Mouse (Mus musculus): ENCODE results near the gene Spice1. TPM values are rescaled to one million over a fixed set of nuclear protein-coding genes. Genes with fewer than 3 reads are reported as not detected.

Spice1 gene
- total RNA-seq, 2 experiments from 2014 or later, result 15.3 to 23.9 TPM

GRCm38 (mm10) chr16:44361921-44362890 lies 15.3 kb downstream of the Spice1 start:
- peak; percentile 50; the same call in 1 of the 2 replicates for ATAC-seq (replicated peaks; ENCODE audit: poor library complexity)

GRCm38 (mm10) chr16:44365522-44365921 lies 18.6 kb downstream of the Spice1 start:
- peak; percentile 76 for ATAC-seq (replicated peaks; ENCODE audit: poor library complexity)

- peak; percentile 97 for ATAC-seq (replicated peaks; ENCODE audit: poor library complexity)
Measured at GRCm38 (mm10) chr16:44375459-44375858, 28.5 kb downstream of the Spice1 start.

GRCm38 (mm10) chr16:44380006-44380405 lies 33.1 kb downstream of the Spice1 start:
- ATAC-seq (replicated peaks; ENCODE audit: poor library complexity), result no peak

GRCm38 (mm10) chr16:44381578-44381977 lies 34.7 kb downstream of the Spice1 start:
- no peak for ATAC-seq (replicated peaks; ENCODE audit: poor library complexity)

DNA sequence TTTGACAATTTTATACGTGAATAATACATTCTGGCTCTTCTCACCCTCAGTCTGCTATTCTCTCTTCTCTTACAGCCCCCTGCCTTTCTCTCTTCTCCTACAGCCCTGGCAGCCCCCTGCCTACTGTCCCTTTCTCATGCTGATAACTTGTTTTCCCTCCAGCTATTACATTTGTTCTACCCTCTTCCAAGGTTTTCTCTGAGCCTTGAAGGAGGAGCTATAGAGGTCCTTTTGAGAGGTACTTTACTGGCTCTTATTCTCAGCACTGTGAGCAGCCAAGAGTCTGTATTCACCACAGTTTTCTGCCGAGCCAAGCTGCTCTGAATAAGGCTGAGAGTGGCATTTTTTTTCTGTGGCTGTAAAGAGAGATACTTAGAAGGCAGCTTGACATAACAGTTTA lies 36.6 kb downstream of the Spice1 start:
- no peak for ATAC-seq (replicated peaks; ENCODE audit: poor library complexity)

DNA sequence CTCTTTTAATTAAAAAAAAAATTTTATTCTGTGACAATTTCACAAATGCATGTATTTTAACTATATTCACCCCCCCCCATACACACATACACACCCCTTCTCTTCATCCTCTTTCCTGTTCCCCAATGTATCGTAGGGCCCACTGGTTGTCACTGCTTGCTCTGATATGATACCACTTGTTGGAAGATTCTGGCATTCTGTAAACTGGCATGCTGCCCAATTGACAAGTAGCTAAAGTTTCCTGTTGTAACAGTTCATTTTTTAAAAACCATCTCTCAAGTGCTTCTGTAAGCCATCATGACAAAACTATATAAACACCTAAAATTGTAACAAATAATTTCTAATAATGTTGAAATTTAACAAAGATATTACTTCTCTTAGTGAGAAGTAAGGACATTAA lies 37.3 kb downstream of the Spice1 start:
- ATAC-seq (replicated peaks; ENCODE audit: poor library complexity), result no peak

DNA sequence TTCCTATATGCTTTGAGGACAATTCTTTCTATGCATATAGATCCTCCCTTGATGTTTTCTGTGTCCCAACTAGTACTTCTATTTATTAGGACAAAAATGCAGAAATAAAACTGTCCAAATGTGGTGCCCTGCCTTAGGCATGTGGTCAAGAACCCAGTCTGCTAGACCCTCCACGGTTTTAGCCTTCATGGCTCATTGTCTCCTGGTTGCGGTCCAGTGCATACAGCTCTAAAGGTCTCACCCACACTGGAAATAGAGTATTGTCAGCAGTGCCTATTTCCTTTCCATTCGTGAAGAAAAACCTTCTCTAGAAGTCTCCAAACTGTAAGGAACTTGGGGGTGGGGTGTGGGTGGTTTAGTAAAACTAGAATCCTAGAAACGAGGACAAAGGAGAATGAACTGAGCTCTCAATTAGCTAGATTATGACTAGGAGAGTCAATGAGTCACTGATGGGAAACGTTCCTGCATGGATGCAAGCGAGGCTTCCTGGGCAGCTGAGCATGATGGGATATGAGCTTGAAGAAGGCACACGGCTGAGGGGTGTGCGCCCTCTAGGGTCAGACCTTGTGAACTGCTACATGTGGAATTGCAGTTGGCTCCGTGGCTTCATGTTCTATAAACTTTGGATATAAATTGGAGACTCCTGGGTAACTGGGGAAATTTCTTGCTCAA lies 45.1 kb downstream of the Spice1 start:
- peak; percentile 94 for ATAC-seq (replicated peaks; ENCODE audit: poor library complexity)

DNA sequence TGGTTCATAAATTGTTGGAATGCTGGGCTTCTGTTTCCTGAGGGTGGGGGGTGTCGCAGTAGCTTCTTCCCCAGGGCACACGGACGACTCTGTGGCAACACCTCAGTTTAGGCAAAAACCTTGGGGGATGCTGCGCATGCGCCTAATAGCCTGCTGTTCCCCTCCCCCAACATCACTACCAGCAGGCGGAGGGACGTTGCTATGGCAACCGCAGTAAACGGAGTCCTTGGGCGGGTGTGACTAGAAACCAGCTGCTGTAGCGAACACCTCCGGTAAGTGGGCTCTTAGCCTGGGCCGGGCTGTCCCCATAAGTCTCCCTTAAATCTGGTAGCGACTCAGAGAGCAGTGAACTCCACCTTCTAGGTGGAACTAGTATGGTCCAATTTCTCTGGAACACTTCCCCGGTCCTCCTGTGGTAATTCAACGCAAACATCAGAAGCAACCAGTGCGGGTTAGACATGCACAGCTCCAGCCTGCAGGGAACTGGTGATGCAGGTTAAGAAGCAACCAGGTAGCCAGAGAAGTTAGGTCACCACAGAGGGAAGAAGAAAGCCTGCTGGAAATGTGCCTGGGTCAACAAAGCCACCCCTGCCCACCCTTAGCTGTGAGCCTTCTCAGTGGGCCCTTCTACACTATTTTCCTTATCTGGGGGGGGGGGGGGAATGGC lies 47.8 kb downstream of the Spice1 start, which contains the start of gene Cfap44:
Gene Cfap44 (plus strand): TSS at position 220 of the 667 bp plus-strand sequence.
- peak; percentile 91 for ATAC-seq (replicated peaks; ENCODE audit: poor library complexity)

GRCm38 (mm10) chr16:44404933-44405332 lies 58.0 kb downstream of the Spice1 start:
- peak; percentile 52 for ATAC-seq (replicated peaks; ENCODE audit: poor library complexity)

- no peak for ATAC-seq (replicated peaks; ENCODE audit: poor library complexity)
Measured at GRCm38 (mm10) chr16:44407211-44407610, 60.3 kb downstream of the Spice1 start.

GRCm38 (mm10) chr16:44408290-44408689 lies 61.4 kb downstream of the Spice1 start:
- no peak for ATAC-seq (replicated peaks; ENCODE audit: poor library complexity)

DNA sequence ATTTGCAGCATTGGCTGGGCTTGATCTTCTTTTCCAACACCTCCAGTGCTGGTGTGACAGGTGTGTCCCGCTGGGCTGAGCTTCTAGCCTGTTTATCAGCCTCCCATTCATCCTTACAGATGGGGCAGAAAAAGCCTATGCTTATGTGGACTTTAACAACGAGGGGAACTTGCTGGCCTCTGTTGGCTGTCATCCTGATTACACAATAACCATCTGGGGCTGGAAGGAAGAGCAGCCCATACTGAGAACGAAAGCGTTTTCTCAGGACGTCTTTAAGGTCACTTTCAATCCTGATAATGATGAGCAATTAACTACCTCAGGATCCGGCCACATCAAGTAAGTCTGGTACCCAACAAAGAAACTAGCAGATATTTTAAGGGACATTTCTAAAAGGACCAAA lies 63.3 kb downstream of the Spice1 start:
- ATAC-seq (replicated peaks; ENCODE audit: poor library complexity), result peak; percentile 85

DNA sequence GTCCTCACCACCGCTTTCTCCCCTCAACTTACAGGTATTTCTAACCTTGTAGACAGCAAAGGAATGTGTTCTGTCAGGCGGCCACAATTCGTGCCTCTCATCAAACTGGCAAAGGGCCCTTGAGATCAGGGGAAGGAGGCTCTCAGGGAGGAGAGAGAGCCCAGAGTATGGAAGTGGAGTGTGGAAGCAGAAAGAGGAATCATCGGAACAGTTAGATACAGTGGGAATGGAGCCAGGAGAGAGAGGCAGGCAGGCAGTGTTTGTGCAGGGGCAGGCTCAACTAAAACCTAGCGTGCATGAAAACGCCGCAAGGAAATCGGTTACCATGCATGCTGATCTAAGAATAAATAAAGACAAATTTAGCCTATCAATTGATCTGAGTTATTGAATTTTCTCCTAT lies 70.7 kb downstream of the Spice1 start:
- ATAC-seq (replicated peaks; ENCODE audit: poor library complexity), result no peak

DNA sequence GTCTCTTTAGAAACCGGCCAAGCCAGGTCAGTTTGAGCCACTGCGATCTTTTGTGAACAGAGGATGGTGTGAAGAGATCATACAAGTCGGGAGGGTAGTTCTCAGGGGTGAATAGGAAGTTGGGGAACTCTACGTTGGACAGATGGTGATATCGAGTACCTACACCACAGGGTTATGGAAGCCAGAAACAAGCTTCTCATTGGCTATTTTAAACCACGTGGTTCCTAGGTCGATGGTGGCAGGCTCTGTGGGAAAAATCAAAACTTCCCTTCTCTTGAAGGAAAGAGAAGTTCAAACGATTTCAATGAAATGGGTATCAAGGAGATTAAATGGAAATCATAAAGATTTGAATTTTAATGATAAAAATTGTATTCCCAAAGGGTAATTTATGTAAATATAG lies 74.8 kb downstream of the Spice1 start:
- ATAC-seq (replicated peaks; ENCODE audit: poor library complexity), result no peak

DNA sequence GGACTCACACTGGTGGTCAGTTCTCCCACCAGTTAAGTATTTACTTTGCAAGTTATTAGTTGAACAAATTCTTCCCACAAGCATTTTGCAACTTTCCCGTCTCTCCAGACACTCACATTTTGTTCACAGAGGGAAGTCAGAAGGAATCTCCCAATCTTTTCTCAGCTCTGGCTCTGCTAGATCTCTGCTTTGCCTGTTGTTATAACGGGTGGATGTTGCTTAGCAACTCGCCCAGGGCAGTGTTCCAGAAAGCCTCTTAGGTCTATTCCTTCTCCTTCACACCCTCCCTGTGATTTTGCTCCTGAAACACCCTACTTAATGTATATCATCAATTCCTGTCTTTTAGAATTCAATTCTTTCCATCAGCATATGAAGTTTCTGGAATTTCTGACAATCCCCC lies 76.6 kb downstream of the Spice1 start:
- ATAC-seq (replicated peaks; ENCODE audit: poor library complexity), result no peak

DNA sequence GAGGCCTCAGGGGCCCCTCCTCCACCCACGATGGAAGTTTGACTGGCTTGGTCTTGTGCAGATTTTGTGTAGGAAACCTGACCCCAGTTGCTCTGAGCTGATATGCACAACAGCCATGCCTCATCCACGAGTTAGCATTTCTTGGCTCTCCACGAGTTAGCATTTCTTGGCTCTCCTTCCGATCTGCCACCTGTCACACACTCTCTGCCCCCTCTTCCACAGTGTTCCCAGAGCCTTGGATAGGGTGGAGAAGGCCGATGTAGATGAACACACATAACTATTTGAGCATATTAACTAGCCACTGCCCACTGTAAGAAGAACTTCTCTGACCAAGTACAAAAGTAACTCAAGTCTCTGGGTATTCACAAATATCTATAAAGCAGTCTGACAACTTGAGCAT lies 81.5 kb downstream of the Spice1 start:
- ATAC-seq (replicated peaks; ENCODE audit: poor library complexity), result no peak

DNA sequence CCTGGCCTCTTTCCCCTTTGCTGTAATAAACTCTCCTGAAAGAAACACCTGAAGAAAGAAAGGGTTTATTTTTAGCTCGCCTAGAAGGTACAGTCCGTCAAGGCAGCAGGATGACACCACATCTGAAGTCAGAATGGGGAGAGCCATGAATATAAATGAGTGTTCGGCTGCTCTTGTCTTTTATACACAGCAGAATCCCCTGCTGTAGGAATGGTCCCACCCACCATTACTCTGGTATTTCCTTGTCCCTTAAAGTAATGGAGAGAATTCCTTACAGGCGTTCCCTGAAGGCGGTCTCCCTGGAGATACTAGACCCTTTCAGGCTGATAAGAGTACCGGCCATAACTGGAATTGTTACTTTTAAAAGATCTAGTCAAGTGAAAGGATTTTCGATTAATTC lies 83.1 kb downstream of the Spice1 start:
- no peak for ATAC-seq (replicated peaks; ENCODE audit: poor library complexity)

DNA sequence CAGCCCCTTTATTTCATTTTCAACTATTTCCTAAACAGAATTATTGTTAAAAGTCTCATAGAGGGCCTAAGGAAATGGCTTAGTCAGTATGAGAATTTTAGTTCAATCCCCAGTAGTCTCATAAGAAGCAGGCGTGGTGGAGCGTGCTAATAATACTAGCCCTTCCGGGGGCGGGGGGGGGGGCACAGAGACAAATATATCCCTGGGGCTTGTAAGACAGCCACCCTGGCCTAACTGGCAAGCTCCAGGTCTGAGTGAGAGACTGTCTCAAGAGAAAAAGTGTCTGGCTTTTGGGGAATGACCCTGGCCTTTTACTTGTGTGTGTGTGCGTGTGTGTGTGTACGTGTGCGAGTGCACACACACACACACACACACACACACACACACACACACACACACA lies 88.0 kb downstream of the Spice1 start:
- no peak for ATAC-seq (replicated peaks; ENCODE audit: poor library complexity)

GRCm38 (mm10) chr16:44435481-44435880 lies 88.6 kb downstream of the Spice1 start:
- ATAC-seq (replicated peaks; ENCODE audit: poor library complexity), result peak; percentile 37; the same call in 1 of the 2 replicates

Measured in megakaryocyte progenitor cell, adult 5-6 weeks (primary cell).